Mouse (Mus musculus) heart, adult 18-20 months (tissue): ENCODE data around the gene Anxa9. TPM values are rescaled to one million over a fixed set of nuclear protein-coding genes. Genes with fewer than 3 reads are reported as not detected.

Experiments used
- DNase-seq, 2 experiments: peaks; one replicate each; pipeline ENCODE4 v3.0.0; 2021 to 2022; ENCODE audit warnings: mixed read lengths in 1 of 2
- total RNA-seq, 2 experiments: library from RNA; stranded (reverse); gene quantifications; 2 replicates each; pipeline ENCODE4 v1.2.3; 2021

Gene Anxa9
- total RNA-seq, 2 experiments from 2014 or later = 0.59 to 0.65 TPM

DNA sequence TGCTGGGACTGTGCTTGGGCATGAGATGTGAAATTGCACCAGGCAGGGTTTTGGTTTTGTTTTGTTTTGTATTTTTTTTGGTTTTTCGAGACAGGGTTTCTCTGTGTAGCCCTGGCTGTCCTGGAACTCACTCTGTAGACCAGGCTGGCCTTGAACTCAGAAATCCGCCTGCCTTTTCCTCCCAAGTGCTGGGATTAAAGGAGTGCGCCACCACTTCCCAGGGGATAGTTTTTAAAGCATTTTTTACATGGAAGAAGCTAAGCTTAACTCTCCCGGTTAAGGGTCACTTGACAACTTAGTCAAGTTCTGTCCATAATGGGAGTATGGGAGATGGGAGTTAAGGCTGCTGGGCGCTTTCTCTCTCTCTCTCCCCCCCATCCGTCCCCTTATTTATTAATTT, 7.1 kb upstream of the Anxa9 start:
- no peak for DNase-seq

DNA sequence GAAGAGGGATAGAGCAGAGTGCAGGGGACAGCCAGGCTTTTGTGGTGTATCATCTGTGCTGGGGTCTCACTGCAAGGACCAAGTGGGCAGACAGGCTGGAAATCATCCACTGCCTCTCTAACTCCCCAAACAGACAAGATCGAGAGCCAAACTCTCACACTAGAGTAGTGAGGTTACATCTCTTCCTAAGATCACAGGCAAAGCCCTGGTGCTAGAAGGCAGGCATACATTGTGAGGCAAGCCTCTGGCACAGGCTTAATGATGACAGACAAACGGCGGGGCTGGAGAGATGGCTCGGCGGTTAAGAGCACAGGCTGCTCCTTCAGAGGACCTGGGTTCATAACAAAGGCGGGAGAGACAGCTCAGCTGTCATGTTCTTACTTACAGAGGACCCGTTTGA, 6.5 kb upstream of the Anxa9 start:
- DNase-seq = no peak

DNA sequence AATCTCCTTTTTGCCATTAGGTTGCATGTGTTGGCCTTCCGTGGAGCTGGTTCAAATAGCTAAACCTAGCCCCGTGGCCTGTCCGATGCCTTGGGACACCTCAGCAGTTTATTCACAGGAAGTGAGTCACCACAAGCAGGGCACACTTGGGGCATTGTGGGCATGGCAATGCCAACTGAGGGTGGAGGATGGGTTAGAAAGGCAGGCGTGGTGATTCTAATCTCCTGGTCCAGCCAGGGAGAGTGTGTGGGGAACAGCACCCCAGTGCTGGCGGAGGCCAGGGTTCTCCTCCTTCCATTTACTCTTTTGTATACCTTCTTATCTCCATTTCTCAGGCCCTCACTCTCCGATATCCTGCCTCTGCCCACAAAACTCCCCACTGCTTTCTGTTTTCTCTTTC, 5.6 kb upstream of the Anxa9 start:
- peak in 1 of 2 experiments; percentile 58 for DNase-seq

DNA sequence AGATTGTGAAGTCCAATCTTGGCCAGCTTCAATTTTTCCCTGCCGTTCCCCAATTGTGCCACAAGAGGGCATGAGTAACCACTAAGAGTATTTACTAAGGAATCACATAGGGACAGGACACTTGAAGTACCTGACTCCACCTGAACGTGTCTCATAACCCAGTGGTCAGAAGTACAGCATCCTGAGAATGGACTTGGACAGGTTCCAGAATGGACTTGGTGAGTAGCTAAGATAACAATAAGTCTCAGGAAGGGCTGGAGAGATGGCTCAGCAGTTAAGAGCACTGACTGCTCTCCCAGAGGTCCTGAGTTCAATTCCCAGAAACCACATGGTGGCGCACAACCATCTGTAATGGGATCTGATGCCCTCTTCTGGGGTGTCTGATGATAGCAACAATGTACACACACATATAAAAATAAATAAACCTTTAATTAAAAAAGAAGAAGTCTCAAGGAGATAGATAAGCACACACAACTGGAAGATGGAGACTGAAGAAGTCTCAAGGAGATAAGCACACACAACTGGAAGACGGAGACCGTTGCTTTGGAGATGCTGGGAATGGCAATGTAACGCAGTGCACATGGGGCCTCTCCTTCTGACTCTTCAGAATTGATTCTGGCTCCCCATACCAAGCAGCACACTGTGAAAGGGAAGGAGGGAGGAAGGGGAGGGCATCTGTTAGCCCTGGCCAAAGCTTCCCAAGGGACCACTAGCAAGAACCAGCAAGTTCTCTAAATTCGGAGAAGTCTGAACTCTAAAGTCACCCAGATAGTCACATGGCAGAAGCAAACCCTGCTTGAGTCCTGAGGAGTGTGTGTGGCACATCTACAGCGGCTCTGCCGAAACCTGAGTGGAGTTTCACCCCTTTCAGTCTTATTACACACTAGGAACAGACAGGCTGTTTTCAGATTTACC, 4.2 kb upstream of the Anxa9 start:
- DNase-seq = peak; percentile 66 to 87

DNA sequence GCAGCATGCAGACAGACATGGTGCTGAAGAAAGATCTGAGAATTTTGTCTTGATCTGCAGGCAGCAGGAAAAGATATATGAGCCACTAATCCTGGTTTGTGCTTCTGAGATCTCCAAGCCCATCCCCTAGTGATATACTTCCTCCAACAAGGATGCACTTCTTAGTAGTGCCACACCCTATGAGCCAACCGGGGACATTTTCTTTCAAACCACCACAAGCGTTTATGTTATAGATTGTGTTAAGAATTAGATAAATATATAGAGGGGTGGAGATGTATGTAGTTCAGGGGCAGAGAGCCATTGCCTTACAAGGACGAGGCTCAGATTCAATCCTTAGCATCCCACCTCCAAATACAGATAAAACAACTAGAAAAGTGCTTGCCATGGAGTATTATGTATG, 3.5 kb upstream of the Anxa9 start:
- DNase-seq = no peak

DNA sequence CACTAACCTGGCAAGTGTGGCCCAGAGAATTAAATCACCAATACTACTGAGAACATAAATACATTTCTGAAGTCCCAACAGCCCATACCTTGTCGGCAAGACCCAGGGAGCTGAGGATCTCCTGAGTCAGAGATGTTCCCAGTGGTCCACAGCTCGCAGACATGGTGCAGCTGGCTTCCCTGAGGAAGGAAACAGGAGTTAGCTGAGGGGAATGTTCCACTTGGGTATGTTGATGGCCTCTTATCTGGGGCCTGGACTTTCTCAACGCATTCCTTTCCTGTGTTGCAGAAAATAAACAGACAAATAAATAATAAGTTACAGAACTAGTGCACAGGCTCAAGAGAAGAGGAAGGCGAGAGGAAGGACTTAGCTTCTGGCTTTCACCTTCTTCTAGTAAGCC, 732 bp downstream of the Anxa9 start:
- no peak for DNase-seq

DNA sequence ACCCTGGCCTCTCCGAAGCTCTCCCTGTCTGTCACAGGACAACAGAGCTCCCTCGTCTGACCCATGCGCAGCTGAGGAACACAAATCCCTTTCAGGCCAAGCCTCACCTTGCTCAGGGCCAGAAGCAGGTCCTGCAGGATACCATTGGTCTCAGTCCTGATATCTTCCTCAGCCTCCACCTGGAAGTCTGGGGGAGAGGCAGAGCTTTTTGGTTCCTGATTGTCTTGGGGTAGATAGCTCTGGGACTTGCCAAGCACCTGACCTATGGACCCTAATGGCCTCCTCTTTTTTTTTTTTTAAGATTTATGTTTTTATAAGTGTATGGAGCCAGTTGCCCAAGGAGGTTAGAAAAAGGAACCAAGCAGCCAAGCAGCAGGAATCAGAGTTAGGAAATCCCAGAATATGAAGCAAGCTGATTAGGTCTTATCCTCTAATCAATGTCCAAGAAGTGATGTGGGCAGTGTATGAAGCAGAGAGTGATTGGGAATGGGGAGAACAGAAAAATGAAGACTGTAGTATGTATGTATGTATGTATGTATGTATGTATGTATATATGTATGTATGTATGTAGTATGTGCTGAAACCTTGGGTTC, 5.7 kb downstream of the Anxa9 start:
- no peak for DNase-seq

DNA sequence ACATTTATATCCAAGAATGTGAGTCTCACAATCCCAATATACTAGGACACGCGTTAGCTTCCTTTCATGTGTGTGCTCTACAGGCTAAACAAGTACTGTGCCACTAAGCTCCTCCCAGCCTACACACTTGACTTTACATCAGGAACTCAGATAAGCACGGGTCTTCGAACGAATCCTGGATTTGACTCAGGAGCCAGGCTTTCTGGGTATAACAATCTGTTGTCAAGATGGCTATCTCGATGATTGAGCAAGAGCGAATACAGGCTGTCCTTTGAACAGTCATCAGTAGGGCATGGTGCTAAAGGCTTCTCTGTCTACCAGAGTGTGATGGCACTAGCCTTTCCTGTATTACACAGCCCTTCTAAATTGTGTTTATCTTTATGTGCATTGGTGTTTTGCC, 9.0 kb downstream of the Anxa9 start:
- peak in 1 of 2 experiments; percentile 2 for DNase-seq

DNA sequence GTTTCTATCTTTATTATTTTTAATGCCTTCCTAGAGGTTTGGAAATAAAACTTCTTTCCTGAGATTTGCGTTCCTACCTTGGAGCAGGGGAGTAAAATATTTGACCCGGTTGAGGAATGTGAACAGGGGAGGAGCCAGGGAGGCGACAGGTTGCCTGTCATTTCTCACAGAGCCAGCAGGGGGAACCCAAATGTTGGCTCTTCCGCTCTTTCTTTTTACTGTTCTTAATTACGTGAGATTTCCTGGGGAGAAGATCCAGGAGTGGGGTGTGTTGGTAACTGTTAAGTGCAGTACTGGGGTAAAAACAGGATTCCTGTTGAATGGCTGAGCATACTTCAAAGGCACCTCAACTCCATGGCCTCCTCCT, 10.9 kb downstream of the Anxa9 start:
- peak; percentile 54 to 57 for DNase-seq

DNA sequence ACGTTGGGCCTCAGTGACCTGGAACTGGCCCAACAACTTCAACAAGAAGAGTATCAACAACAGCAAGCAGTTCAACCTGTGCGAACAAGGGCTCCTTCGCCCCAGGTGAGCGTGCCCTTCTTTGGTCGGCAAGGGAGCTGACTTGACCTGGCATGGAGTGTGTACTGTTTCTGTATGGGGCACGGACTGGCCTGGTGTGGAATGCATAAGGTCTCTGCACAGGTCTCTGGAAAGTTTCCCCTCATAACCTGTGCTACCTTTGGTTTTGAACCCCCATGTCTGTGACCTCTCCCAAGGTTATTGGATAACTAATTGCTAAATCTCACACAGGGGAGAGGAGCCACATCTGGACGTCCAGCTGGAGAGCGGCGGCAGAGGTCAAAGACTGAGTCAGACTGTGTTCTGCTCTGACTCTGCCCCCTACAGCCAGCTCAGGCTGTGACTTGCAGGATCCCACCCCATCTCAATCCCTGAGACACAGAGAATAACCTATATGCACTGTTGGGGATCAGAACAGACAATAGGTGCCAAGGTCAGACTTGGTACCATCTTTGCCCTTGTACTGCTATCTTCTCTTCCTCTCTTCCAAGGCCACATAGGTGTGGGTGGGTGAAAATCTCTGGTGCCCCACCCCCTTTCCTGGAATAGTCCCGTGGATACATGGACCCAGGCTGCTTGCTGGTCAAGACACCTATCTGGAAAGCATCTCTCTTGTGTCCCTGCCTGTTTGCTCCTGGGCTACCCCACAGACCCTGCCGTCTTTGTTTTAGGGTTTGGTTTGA, 11.5 kb downstream of the Anxa9 start:
- DNase-seq = no peak

DNA sequence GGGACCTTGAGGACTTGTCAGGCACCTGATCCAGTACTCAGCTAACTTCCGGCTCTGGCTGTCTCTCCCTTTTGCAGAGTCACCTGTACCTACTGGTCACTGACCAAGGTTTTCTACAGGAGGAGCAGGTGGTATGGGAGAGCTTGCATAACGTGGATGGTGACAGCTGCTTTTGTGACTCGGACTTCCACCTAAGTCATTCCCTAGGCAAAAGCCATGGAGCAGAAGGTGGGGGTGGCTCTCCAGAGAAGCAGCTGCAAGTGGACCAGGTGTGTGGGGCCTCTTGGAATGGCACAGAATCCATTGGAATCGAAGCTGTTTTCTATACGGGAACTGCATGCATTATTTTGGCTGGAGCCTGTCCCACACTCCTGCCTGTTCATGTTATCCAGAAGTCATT, 12.3 kb downstream of the Anxa9 start:
- no peak for DNase-seq

DNA sequence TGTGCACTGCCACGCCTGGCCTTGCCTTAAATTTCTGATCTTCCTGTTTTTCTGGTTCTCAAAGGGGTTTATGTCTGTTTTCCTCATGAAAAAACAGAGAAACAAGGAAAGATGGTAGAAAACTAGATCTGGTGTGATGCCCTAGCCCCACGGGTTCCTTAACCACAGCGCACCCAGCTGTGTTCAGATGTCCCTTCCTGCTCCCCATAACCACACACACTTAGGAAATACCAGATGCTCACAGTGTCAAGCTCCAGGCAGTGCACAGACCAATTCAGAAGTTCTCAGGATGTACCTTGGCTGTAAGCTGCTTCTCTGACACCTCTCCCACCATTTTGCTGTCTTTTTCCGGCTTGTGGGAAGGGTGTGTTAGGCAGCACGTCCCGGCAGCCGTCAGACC, 12.7 kb downstream of the Anxa9 start:
- no peak for DNase-seq

DNA sequence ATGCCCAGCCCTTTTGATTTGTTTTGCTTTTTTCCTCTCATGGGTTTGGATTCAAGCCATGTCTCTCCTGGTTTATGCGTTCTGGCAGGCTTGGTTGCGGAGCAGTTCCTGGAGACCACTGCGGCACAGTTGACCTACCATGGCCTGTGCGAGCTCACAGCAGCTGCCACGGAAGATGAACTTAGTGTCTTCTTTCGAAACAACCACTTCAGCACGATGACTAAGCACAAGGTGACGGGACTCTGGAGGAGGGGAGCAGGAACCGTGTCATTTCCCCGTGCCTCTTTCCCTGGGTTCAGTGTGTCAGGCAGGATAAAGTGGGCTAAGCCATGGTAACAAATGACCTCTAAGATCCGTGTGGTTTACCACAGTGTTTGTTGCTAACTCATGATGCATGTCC, 13.4 kb downstream of the Anxa9 start:
- DNase-seq = no peak

DNA sequence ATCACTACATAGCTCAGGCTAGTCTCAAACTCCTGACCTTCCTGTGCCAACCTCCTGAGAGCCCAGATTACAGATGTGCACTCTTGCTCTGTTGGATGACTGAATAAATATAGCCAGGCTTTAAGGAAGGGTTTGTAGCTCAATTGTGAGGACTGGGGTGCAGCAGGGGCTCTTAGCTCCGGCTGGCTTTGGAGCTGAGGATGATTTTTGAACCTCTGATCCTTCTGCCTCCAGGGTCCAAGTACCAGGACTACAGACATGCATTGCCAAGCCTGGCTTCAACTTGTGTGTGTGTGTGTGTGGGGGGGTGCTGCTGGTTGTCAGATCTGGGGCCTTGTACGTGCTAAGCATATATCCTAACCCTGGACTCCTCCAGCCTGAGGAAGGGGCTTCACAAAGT, 14.1 kb downstream of the Anxa9 start:
- DNase-seq = no peak

DNA sequence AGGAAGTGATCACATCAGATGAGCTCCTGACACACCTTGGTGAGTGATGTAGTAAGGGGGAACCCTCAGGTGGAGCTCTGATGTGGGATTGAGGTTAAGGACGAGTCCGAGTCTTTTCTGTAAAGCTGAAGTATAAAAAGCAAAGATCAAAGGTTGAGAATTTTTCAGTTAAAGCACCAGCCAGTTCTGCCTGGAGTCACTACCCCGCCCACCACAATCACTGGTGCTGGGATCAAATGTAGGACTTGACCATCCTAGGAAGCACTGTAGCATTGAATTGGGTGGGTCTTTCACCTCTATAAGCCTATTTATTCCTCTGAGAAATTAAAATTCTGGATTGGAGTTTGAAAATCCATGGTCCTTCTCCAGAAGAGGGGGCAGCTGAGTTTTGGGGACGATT, 15.9 kb downstream of the Anxa9 start:
- DNase-seq = no peak

DNA sequence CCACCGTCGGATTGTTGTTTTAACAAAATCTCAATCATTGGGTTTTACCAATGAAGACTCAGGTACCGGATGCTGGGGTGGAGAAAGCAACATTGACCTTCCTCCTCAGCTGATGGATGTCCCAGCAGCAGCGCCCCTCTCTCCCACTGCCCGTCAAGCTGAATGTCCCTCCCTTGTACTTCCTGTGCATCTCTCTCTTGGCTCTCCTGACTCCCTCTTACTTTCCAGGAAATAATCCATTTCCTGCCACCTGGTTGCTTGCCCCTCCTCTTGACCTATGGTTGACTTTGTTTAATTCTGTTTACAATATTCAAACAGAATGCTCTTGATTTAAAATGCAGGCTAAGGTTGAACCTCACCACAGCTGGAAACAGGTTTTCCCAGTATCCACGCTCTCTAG, 16.8 kb downstream of the Anxa9 start:
- DNase-seq = no peak

DNA sequence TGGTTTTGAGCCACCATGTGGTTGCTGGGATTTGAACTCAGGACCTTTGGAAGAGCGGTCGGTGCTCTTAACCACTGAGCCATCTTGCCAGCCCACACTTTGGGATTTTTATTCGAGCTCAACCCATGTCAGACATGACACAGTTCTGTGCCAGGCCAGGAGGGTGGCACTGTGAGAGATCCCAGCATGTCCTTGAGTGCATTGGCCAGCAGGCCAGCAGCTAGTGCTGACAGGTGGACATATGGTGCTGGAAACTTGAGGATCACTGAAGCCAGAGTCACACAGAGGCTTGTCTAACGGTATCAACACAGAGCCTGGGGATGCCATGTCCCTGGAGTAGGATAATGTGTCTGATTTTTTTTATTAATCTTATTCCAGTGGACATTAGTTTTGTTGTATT, 17.6 kb downstream of the Anxa9 start:
- DNase-seq = no peak

DNA sequence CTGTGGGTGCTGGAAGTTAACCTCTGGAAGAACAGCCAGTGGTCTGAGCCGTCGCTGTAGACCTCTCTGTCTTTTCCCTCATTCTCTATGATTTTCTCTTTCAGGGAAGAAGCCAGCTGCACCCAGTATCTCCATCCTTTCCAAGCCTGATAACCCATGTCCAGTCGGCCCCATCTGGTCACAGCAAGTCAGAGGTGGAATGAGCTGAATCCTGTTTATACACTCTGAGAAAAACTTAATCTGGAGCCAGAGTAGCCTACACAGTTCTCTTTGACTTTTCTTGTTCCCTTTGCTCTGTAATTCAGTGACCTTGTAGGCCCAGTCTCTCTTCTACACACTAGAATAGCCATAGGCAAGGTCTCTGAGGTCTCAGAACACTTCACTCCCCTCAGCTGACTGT, 19.4 kb downstream of the Anxa9 start:
- DNase-seq = no peak

DNA sequence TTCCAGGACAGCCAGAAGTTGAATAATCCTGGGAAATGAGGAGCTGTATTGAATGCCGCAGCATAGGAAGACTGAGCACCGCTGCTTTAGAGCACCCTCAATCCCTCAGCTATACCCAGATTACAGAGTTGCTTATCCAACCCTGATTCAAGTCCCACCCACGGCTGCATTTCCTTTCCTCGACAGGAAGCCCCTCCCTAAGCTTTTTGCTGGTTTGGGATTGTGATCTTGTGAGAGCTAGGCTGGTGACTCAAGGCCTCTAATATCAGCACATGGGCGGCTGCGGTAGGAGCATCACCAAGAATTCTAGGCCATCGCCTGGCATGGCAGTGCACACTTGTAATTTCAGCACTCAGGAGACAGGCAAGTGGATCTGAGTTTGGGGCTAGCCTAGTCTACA, 20.5 kb downstream of the Anxa9 start:
- peak in 1 of 2 experiments; percentile 67 for DNase-seq

DNA sequence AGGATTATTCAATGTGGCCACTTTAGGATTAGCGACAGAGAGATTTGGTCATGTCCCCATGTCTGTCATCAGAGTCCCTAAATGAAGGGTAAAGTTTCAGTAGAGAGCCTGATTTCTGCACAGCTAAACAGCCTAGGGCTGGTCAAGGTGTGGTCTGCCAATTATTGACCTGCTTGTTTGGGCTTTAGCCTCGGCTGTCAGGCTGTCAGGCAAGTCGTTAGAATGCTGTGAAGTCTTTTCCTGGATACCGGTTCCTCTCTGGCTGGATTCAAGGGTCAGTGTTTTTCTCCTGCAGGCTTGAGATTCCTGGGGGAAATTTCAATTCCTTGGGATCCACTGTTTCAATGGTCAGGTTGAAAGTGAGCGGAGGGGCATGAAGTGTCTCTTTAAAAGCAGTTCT, 21.0 kb downstream of the Anxa9 start:
- no peak for DNase-seq

DNA sequence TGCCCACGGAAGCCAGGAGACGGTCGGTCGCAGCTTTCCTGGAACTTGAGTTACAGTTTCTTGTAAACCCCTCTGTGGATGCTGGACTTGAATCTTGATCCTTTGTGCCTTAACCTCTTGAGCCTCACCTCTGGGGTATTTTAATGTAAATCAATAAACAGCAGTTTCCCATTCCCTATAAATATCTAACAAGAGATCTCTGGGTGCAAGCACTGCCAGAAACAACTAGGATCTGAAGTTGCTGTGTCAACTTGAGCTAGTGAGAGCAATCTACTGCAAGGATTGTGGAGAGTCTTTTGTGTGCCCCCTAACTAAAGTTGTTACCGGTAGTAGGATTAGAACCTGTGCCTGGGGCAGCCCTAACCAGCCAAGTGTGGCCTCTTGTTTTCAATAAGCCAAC, 21.6 kb downstream of the Anxa9 start:
- DNase-seq = no peak

DNA sequence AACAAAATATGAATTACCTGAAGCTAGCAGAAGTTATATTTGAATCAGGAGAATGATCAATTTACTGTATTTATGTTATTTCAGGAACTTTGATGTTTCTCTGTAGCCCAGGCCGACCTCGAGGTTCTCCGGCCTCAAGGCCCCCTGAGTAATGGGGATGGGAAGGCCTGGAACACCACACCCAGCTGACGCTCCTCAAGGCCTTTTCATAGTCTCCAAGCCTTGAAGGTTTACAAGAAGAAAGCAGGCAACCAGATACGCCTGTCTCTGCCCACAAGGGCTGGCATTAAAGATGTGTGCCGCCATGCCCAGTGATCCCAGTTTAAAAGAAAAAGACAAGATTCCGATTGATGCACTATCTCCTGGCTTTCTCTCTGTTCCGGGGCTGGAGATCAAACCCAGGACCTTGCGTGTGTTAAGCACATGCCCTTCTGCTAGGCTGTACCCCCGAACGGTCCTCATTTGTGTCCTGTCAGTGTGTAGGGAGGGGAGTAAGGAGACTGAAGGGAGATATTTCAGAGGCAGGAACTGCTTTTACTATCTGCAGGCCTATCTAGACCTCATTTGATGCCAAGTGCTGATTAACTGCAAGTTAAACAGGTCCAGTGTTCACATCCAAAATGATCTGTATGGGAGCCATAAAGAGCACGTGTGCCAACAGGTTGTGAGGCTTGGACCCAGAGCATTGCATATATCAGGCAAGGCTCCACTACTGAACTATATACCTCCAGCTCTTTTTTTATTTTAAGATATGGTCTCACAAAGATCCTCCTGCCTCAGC, 22.3 kb downstream of the Anxa9 start:
- DNase-seq = no peak
